Mouse (Mus musculus) frontal cortex, postnatal 25 days (tissue): Measurements from ENCODE around the gene Creb5.

Source experiments
- DNase-seq, 2 experiments: peaks; one replicate each; pipeline ENCODE4 v3.0.0; 2022; ENCODE audit warnings: low spot score in 2 of 2

Gene Creb5

DNA sequence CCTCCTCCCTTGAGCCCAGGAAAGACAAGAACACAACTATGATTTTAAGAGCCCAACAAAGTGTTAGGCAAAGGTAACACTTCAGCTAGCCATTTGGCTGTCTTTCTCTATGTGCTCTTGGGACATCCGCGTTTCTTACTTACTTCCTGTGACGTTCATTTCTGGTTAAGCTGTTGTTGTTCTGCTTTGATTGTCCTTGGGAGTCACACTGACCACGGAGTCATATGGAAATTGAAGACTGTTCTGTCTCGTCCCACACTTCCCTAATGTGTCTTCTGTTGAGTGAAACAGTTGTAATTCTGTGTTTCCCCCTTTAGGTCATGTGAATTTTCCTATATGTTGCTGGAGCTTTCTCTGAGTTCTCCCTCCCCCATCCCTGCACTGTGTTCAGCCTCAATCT, 305.2 kb downstream of the Creb5 start:
- DNase-seq, result no peak

DNA sequence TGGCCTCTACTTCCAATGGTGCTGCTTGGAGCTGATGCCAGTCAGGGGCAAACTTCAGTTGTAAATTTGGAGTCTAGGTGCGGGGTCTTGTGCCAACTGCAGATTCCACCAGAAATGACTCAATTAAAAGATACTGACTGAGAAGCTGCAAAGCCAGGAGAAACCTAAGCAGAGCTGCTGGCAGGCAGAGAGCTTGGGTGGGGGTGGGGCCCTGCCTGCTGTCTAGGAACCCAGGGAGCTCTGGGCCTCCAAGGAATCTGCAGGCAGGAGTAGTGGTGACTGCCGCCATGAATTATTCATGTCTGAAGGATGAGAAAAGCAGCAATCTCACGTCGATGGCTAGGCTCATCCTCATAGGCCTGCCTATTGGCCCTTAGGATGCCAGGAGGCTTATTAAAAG, 306.5 kb downstream of the Creb5 start:
- DNase-seq, result no peak

DNA sequence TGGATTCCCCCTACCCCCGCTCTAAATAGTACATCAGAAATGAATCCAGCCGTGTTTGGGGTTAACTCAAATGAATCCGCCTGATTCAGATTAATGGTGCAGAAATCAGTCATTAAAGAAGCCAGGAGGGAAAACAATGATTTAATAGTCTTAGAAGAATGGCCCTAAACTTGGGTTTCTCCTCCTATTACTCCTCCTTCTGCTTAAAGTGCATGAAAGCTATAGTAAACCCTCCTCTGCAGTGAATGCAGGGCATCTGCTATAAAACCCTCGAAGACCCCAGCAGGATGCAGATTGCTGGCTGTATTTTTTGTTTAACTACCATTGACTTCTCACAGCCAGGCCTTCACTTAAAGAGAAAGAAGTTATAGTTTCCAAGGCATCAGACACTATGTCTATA, 307.2 kb downstream of the Creb5 start:
- DNase-seq, result no peak

DNA sequence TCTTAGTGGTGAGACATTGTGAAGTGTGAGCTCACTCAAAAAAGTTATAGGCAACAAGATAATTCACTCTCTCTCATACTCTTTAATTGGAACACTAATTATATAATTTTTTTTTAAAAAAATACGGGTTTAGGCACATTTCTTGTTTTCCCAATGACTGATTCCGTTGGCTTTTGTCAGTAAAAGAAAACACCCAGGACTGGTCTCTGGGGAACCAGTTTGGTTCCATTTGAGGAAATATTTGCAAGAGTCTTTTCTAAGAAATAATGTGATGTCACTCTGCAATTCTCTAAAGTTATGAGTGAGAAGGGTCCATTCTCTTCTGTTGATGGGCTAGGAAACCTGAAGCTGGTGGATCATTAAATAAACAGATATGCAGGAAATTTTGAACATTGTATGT, 309.3 kb downstream of the Creb5 start:
- DNase-seq, result no peak

DNA sequence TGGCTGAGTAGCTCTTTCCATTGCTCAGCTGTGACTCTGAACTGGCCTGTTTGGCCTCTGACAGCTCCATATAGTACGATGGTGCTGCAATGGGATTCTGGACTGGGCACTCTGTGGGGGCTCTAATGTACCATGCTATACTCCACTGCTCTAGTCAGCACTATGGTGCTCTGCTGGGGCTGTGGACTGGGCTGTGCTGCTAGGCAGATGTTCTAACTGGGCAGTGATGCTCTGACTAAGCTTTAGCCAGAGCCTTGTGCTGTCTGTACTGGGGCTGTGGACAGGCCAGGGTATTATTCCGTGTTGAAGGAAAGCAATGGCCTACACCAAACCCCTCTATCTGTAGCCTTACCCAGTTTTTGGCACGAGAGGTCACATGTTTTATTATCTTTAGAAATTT, 316.0 kb downstream of the Creb5 start:
- DNase-seq, result no peak

DNA sequence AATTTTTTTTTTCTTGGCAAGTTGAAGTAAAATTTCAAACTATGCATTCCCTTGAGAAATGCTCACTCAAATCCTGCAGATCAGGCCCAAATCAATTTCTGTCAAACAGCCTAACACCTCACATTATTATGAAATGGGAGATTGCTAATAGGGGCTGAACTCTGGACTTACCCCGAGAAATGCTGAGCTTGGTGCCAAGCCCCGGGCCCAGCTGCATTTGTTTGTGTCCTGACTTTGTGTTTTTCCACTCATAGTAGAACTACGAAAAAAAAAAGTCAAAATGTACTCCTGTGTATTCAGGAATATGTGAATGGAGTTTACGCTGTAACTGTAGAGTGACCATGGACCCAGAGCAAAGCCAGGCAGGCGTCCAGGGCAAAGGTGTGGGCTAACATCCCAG, 316.6 kb downstream of the Creb5 start:
- no peak for DNase-seq

DNA sequence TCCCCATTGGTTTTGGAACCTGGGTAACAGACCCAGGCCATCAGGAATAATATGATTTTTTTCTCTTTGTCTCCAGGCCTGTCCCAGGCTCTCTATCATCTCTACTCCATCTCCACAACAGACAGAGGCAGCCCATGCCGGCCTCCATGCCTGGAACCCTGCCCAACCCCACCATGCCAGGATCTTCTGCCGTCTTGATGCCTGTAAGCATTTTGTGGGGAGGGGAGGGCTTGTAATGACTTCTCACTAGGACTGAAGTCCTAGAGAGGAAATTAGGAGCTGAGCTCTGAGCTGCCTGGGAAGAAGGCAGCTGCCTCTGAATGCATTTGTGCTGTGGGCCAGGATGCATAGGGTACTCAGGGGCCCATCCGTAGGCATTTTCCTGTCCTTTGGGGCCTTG, 317.3 kb downstream of the Creb5 start:
- DNase-seq, result no peak

DNA sequence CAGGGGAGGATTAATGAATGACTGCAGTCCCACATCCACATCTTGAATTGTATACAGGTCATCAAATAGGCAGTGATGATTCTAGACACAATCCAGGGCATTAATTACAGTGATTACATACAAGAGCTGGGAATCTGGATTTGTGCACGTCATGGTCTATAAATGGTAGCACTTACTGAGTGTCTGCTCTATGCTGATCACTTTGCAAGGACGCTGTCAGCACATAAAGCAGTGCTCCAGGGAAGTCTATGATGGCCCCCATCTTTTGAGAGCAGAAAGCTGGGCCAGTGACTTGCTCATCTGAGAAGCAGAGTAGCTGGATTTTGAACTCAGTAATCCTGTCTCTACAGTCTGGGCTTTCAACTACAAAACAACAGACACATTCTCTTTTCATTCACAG, 318.1 kb downstream of the Creb5 start:
- no peak for DNase-seq

DNA sequence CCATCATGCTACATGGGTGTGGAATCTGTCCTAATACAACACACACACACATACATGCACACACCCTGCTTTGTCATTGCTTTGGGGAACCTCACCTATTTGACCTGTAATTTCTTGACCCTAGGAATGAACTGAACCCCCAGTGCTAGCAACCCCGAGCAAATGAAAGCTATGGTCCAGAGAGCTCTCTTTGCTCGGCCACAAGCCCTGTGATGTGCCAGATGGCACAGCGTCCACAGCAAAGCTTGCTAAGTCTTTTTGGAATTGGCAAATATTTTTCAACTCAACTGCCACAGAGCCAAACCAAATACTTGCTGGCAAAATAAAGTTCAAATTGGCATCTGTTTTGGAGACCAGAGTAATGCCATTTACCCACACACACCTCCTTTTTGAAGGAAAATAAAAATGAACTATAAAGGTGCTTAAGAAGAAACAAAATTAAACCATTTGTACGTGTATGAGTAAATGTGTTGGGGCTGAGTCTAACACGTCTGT, 324.4 kb downstream of the Creb5 start:
- DNase-seq, result no peak

DNA sequence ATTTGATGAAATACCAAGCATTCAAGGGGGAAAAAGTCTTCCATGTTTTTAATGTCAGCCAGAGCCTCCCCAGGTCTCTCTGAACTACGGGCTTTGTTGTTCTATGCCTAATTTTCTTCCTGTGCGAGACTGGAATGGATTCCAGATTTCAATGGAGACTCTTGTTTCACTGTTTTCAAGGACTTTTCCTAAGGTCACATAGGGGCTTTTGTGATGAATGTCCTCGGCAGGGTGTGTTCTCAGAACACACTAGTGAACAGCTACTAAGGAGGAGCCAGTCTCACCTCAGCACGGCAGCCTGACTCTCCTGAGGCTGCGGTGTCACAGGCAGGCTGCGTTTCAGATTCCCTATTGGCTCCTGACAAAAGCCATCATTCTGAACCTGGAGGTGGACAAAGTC, 325.6 kb downstream of the Creb5 start:
- DNase-seq, result no peak

DNA sequence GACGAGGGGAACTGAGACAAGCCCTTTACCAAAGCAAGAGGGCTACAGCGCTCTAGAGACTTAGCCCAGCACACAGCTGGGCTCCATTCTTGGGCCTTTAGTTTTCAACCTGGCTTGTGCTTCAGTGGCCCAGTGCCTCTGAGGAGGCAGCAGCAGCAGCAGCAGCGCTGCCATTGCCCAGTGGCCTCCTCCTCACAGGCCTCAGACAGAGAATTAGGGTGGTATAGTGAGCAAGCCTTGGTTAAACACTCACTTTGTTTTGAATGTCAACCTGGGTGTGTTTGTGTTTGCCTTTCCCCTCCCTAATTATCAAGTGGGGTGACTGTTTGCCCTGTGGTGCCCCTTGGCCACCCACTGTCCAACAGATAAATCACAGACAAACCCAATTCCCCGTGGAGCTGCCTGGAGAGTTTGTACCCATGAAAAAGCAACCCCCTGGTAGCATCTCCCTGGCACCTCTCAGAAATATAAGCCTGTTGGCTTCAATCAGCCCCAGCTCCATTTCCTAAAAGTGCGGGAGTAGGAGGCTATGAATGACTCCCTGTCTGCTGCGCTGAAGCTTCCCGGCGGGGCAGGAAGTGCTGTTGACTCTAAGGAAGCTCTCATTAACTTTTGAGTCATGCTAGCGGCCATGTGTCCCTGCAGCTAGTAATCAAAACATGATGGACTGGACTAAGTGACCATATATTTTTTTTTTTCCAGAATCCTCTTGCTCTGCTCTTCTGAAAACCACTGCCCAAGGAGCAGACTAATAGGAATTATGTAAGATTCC, 328.6 kb downstream of the Creb5 start:
- DNase-seq, result no peak

DNA sequence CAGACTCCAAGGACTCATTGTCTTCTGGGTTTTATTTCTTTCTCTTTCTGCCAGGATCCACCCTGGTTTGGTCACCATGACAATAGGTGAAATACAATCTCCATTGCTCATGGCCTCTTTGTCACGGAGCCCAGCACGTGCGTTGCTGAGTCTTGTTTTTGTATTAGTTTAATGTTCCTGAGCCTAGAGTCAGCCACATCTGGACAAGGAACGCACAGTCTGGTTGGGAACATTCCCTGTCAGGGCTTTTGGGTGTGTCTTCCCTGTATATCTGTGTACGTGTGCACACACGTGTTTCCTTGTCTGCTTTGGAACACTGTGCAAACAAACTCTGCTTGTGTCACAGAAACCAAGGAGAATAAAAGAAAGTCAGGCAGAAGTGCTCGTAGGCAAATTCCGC, 331.1 kb downstream of the Creb5 start:
- DNase-seq, result no peak

DNA sequence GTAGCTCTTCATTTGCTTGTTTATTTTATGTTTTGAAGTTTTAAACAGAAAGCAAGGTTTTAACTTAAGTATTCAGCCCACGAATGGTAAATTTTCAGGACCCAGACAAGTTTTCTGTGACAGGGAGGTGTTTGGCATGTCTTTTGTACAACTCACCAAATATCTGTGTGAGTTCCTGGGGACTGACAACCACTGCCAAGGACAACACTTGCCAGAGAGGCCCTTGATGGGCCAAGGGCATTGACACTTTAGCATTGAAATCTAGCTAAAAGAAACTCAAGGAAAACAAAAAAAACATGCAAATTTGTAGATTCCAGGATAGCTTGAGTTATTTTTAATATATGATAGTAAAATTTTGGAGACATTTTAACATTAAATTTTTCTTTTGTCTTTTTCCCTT, 332.6 kb downstream of the Creb5 start:
- DNase-seq, result no peak

DNA sequence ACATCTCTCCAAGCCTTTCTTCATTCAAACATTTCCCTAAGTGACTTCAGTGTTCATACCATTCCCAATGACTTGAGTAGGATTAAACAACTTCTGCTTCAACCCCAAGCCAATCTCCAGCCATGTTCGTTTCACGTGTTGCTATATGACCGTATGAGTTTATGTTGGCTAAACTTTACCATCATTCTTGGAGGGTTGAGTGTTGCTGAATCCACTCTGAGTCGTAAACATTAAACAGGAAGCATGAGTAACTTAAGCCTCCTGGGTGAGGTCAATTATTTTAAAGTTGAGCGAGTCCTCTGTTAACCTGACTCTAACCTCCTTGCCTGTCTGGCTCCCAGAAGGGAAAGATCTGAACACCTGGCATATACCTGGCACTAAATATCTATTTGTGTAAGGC, 334.2 kb downstream of the Creb5 start:
- no peak for DNase-seq

DNA sequence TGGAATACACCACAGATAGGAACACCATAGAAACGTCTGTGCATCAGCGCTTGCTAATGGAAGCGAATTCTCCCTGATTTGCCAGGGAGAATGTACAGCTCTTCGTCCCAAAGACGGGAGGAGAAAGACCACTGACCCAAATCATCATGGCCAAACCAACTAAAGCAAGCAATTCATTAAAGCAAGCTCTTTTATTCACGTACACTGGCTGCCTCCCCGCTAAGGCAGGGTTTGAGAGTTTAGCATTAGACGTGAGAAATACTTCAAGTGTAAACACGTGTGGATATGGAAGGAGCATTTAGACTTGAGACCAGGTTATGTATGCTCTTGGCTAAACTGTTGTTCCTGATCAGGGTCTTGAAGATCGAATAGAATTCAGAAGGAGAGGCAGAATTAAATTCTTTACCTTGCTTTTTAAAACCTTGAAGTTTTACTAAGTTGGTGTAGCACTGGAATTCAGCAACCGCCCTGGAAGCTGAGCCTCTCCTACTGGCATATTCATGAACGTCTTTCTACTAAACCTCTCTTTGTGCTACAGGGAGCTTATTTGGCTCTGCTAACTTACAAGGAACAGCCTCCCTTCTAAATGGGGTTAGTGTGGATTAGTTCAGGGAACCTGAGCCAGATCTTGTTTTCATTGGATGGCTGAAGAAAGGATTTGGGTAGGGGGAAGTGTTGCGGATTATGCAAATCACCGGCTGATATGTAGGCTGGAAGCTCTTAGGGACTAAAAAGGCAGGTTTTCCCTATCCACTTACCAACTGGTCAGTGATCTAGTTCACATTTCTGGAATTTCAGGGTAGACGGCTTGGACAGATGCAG, 337.6 kb downstream of the Creb5 start:
- DNase-seq, result no peak

DNA sequence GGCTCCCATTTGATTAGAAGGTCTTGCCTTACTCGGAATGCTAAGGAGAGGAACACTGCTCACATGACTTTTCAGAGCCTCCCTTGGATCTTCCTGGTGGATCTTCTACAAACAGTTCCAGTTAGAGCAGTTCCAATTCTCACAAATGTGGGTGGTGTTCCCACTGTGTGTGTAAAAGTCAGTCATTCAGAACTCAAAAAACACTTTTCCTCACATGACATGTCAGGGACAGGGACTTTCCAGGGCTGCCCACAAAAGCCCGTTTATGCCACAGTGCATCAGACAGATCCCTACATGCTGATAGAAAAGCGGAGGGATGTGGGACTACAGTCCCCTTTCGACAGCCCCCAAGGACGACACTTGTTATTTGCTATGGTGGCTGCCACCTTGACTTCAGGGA, 339.0 kb downstream of the Creb5 start:
- DNase-seq, result no peak

DNA sequence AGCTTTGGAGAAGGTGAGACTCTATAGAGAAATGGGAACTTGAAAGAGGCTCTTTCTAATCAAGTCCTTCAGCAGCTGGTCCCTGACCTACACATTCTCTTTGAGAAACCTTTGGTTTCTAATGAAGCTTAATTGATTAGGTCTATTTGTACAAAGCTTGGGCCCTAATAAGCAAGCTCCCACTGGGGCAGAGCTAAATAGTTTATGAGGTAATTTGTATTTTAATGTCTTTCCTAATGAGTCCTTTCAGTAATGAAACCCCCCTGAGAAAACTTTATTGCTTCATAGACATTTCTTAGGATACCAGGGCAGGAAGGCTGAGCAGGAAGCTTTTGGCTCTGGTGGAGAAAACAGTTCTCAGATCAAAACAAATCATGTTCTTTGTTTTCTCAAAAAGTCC, 341.6 kb downstream of the Creb5 start:
- no peak for DNase-seq

DNA sequence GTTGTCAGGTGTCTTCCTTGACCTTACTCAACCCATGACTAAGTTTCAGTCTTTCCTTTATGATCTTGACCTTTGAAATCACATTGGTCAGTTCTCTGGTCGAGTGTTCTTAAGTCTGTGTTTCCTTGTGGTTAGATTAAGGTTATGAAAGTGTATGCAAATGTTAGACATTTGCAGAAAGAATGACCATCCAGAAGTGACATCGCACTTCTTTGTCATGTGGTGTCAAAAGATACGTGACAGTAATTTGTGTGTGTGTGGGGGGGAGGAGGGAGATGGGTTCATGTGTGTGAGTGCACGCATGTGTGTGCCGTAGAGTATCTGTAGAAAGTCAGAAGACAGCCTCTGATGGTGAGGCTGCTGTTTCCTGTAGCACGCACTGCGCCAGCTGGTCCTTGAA, 348.4 kb downstream of the Creb5 start:
- DNase-seq, result no peak

DNA sequence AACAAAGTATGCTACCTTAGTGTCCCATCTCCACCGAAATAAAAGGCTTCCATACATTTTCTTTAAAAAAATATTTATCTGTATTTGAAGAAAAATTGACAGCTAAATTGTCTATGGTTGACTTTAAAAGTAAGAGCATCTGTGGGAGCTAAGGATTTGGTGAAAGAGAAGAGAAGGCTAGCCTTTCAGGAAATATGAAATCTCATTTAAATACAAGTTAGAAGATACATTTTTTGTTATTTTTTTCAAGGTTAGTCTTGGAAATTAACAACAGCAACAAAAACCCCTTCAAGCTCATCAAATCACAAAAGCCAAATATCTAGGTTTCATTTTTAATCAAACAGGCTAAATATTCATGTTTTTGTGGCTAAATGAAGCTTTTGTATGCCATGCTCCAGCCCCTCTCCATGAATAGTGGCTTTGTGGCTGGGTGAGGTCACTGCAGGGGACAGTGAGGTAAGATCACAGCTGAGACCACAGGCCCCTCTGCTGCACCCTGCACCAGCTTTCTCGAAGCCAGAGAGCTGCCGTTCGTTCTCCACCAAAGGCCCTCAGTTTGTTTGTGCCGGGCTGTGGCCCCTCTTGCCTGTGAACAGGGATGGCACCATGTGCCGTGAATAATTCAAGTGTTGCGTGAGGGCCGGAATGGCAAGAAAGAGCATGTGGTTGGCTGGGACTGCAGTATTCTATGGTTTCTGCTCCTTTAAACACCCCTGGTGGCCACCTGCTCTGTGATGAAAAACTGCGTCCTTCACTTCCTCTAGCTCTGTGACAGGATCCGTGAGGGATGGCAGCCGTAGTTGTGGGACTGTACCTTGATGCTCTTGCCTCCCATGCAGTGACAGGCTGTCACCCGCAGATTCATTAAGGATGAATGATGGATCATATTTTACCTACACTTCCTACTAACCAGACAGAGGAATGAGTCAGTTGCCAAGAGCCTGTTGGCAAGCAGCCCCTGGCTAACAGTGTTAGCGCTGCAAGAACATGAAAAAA, 350.6 kb downstream of the Creb5 start:
- DNase-seq, result no peak

DNA sequence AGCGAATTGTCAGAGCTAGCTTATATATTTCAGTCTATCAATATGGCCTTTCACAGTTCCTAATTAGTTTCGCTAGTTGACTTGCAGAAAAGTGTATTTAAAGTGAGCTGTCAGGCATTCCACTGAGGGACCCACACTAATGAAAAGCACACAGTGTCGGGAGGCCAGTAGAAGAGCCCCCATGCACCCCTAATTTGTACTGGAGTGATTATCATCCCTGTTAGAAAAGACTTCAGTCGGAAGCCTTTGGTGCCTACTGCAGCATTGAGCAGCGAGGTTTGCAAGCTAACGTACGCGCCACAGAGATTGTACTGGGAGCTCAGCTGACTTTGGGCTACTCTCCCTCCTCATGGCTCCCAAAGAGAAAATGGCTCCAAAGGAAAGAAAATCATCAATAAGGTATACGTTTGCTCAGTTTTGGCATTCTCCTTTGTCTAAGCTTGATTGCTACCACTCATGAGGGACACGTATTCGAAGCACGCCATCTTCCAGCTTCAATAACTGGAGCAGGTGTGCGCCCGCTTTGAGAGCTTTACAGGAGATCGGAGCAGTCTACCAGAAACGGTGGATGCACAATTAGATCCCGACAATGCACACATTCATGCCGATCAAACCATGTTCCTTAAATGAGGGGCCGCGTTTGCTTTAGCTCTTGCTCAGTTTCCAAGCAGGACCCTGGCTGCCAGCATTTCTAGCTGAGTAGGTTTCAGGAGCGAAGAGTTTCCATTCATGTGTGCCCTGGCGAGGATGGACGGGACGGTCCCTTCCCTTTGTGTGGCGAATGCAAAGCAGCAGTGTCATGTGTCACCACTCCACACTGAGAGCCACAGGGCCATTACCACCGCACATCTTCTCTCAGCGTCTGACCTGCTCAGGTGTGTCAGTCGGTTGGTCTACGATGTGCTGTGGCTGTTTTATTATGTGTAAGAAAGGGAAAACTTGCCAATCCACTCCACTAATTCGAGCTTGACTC, 354.8 kb downstream of the Creb5 start:
- DNase-seq, result no peak

DNA sequence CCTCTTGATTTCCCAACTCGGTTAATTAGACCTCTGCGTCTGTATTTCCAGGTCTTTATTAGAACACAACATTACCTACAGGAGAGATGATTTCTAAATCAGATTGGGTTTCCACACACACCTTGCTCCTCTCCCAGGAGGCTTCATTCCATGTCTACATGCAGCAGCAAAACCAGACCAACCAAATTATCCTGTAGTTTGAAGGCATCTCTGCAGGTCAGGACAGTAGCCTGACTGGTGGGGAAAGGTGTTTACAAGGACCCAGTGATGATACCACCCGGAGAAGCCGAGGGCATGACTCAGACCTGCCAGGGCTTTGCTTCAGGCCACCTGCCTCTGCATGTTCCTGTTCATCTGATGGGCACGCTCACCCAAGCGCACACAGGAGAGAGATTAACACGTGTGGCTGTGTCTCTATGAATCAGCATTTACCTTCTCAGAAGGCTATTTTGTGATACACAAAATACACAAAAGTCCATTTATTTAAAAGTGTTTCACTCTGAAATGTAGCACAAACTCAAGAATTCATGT, 355.8 kb downstream of the Creb5 start:
- DNase-seq, result no peak
